Mouse (Mus musculus) C2C12 (cell line): ENCODE measurements at regions not wholly inside any gene's neighbourhood (a gene's known extent, or its start where the extent isn't known, plus 50 kb on each side); places are given as distances from the start of the nearest gene placed in this dataset.

Experiments used
- CEBPB ChIP-seq: IDR thresholded peaks from one replicate; pipeline ENCODE4 v1.6.1; 2011; ENCODE audit warnings: low read depth, mild to moderate bottlenecking, control low read depth, moderate library complexity
- CTCF ChIP-seq: IDR thresholded peaks from one replicate; pipeline ENCODE4 v1.5.1; 2011; ENCODE audit not compliant: control insufficient read depth, insufficient read depth, insufficient read length
- MYOD1 ChIP-seq: IDR thresholded peaks from one replicate; pipeline ENCODE4 v1.6.1; 2011; ENCODE audit warnings: low read depth; ENCODE audit not compliant: control insufficient read depth, insufficient read length
- MYOG ChIP-seq: IDR thresholded peaks from one replicate; pipeline ENCODE4 v1.6.1; 2011; ENCODE audit not compliant: control insufficient read depth, insufficient read length; ENCODE audit errors: extremely low read depth
- USF1 ChIP-seq: IDR thresholded peaks from one replicate; pipeline ENCODE4 v1.6.1; 2011; ENCODE audit warnings: low read depth, mild to moderate bottlenecking, control low read depth, moderate library complexity

GRCm38 (mm10) chr4:62793582-62793981, 171.8 kb upstream of the Zfp618 start:
- no peak for TF ChIP-seq CTCF
- TF ChIP-seq MYOD1: no peak
- no peak for TF ChIP-seq MYOG
- no peak for TF ChIP-seq CEBPB
- TF ChIP-seq USF1: no peak
